Mouse (Mus musculus) adrenal gland, adult 18-20 months (tissue): ENCODE measurements around the gene Gm20837. TPM values are rescaled to one million over a fixed set of nuclear protein-coding genes. Genes with fewer than 3 reads are reported as not detected.
"Not testable (repeated sequence)": the region's sequence is repeated elsewhere in the genome, so short reads cannot be mapped to it uniquely, and the experiment has no call there.

ENCODE experiments used
- DNase-seq, 2 experiments: peaks; one replicate each; pipeline ENCODE4 v3.0.0; 2021 to 2022; ENCODE audit warnings: low spot score in 2 of 2
- long read RNA-seq, 2 experiments: library from polyadenylated mRNA; stranded (forward); transcript quantifications; one replicate each; pipeline ENCODE4 v2.0.0; 2021
- total RNA-seq, 2 experiments: library from RNA; stranded (reverse); gene quantifications; 1 replicate in 1 of 2; 2 replicates in 1 of 2; pipeline ENCODE4 v1.2.3; 2021

Gm20837 gene
- not detected for total RNA-seq
- long read RNA-seq, experiment 1, result 0 reads
- long read RNA-seq, experiment 2, result 0 reads

DNA sequence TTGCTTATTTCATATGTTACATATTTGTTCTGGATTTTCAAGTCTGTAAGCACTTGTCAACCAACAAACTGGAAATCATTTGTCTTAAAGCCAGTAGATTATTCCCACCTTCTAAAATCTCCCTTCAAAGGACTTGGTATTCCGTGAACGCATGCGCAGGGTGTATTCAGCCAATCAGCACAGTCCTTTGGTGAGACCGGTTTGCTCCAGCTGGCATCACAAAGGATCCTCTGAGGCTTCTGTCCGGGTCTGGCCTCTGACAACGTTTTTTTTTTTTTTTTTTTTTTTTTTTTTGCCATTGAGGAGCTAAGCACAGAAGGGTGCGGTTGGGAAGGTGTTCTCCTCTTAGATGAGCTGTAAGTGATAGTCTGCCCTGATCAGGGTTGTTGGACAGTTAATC, at the start of gene Gm20837:
Gene Gm20837 (plus strand): TSS at position 301 of the 400 bp plus-strand sequence.
- DNase-seq, result not testable (repeated sequence)
